Mouse (Mus musculus): Measurements from ENCODE around the gene Vgll4.
A peak's percentile ranks its signal among the peaks of the same experiment; 100 is the strongest.

Gene Vgll4

GRCm38 (mm10) chr6:114842863-114843262 is 126.9 kb downstream of the Vgll4 start:
- DNase-seq (ENCODE audit: low spot score): no peak

DNA sequence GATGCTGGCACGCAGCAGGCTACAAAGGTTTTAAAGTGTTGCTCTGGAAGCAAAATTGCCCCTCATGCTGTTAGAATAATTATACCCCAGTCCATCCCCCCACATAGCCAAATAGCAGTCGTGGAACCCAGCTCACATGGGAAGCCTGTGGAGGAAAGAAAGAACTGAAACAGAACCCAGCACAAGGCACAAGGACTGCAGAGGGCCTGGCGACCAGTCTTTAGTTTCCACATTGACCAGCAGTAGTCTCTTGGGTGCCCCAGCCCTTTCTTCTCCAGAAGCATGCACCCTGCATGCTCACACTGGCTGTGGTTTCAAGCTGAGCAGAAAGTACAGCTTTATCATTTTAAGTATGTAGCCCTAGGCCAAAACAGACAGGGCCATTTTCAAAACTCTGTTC is 127.7 kb downstream of the Vgll4 start:
- no peak for DNase-seq (ENCODE audit: low spot score)

DNA sequence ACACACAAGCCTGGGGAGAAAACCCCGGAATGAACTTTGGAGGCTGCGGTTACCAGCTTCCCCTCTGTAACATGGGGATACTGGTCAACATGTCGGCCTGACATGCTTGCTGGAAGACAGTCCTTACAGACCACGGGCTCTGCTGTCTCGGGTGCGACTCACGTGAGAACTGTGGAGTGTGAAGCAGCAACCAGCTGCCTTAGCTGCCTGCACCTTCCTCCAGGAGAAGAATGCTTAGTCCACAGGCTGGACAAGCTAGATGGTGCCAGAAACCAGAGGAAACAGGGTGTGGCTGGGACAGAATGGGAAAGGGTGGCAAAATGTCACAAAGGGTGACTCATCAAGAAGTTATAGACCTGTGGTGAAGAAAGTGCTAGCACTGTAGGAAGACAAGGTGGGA is 129.8 kb downstream of the Vgll4 start:
- DNase-seq (ENCODE audit: low spot score): no peak

- no peak for DNase-seq (ENCODE audit: low spot score)
Observed at GRCm38 (mm10) chr6:114838872-114839271, 130.9 kb downstream of the Vgll4 start.

DNA sequence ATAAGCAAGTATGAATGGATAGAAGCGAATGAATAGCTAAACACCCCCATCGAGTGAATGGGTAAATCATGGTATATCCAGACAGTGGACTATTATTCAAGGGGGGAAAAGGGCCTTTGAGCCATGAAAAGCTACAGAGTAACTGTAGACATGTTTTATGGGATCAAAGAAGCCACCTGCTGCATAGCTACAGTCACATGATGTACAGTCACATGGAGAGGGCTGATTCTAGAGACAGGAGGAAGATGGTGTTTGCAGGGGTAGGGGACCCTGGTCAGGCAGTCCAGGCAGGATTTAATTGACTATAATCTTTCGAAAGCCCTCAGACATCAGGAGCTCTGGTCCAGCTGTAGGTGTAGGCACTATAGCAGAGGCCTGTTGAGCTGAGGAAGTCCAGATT is 133.4 kb downstream of the Vgll4 start:
- DNase-seq (ENCODE audit: low spot score): no peak

- no peak for DNase-seq (ENCODE audit: low spot score)
Observed at GRCm38 (mm10) chr6:114835752-114836151, 134.0 kb downstream of the Vgll4 start.

GRCm38 (mm10) chr6:114835344-114835743 is 134.4 kb downstream of the Vgll4 start:
- no peak for DNase-seq (ENCODE audit: low spot score)

- no peak for DNase-seq (ENCODE audit: low spot score)
Observed at GRCm38 (mm10) chr6:114833791-114834346, 135.9 kb downstream of the Vgll4 start.

DNA sequence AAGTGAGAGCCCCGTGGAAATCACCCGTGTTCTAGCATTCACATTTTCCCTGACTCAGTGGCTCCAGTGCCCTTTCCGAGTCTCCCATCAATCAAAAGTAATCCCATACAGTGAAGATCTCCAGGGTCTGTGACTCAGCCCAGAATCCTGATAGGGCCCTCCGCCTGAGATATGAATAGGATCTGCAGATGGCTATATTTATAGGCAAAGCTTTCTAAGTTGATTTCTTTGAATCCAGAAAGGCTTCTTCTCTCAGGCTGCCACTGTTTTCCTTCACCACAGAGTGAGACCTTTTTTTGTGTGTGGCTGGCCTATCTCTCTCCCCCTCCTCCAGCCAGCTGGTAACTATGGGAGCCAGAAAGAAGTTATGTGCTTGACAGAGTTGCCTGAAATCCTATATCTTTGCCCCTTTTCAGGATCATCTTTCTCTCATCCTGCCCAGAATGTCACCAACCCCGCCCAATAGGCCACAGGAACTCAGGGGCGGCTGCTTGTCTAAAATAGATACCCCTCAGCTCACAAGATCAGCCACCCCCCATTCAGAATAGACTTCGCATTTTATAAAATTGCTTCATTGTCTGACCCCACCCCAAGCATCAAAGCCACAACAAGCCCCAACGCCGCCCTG is 136.6 kb downstream of the Vgll4 start:
- DNase-seq (ENCODE audit: low spot score): no peak

GRCm38 (mm10) chr6:114831807-114832206 is 138.0 kb downstream of the Vgll4 start:
- no peak for DNase-seq (ENCODE audit: low spot score)

DNA sequence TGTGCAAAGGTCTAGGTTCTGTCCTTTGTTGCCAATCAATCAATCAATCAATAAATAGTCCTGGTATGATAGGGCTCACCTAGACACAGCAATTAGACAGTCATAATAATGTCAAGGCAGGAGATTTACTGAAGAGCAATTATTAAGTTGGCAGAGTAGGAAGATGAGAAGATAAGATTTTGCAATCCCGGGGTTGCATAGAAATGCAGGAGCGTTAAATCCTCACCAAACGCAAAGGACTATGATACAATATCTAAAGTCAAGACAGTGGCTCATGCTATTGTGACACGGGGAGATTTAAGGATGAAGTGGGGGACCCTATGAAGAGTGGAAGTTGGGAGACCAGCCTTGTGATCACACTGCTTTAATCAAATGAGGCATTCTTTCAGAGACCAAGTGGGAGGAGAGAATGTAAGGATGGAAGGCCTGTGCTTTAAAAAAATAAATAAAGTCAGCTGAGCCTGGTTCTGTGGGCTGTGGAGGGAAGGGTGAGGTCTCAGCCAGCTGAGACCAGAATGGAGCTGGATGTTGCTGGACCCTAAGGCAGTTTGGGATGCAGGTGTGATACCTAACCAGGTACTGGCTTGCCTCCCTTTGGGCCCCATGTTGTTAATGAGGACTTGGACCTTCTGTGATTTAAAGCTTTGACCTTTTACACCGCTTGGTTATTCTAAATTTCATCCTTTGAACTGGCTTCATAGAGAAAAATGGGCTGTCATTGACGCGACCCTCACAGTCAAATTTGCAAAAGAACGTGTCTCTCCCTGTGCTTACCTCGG is 139.9 kb downstream of the Vgll4 start:
- DNase-seq (ENCODE audit: low spot score): no peak

- no peak for DNase-seq (ENCODE audit: low spot score)
Observed at GRCm38 (mm10) chr6:114826889-114827288, 142.9 kb downstream of the Vgll4 start.

GRCm38 (mm10) chr6:114821646-114822045 is 148.1 kb downstream of the Vgll4 start:
- DNase-seq (ENCODE audit: low spot score): no peak

GRCm38 (mm10) chr6:114819971-114820481 is 149.8 kb downstream of the Vgll4 start:
- no peak for DNase-seq (ENCODE audit: low spot score)

DNA sequence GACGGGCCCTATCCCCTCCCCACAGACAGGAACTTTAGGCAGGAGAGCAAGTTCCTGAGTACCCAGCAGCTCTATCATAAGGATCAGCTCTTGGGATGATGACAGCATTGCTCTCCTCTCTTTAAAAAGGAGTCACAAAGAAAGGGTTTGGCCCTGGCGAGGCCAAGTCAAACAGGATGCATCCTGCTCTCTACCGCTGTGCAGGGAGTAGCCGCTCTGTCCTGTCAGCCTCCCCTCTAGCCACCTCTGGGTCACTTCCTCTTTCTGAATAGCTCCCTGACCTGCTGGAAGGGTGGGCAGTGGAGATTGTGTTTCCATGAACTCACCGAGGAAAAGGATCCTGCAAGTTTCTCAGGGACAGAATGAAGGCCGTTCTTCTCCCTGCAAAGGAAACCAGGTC is 151.3 kb downstream of the Vgll4 start:
- DNase-seq (ENCODE audit: low spot score): peak; percentile 40

DNA sequence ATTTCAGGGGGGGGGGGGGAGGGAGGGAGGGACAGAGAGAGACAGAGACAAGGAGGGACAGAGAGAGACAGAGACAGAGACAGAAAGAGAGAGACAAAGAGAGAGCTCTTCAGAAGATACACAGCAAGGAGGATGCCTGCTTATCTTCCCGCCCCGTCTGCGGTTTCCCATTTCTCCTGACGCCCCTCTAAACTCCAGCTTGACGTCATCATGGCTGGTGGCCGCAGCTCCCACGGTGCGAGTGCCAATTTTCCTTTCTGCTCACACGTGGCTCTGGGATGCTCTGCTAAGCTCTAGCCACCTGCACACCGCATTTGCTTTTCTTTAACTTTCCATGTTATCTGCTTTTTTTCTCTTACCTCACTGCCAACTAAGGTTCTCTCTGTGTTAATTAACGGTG is 151.8 kb downstream of the Vgll4 start:
- no peak for DNase-seq (ENCODE audit: low spot score)

DNA sequence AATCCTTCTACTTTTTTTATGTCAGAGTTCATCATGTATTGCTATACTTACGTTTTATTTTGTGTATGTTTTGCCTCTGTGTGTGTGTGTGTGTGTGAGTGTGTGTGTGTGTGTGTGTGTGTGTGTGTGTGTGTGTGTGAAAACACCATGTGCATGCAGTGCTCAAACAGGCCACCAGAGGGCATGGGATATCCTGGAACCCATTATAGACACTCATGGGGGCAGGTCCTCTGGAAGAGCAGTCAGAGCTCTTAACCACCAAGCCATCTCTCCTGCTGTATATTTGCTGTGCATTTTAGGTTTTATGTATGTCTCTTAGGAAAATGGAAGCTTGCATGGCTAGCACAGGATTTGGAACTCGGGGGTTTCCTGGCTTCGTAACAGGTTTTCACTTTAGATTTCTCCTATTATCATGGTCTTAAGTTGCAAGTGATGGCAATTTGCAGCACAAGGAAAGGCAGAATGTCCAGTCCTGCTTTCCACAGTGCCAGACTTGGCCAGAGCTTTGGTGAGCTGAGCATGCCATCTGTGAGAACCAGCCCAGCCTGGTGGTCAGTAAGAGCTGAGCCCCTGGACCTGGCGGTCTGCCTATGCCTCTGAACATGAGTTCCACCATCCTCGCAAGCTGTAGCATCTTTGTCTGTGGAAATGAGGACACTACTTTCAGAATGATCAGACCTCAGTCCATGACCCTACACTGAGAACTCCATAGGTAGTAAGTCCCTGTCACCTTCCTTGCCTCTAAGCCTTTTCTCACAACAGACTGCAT is 154.7 kb downstream of the Vgll4 start:
- no peak for DNase-seq (ENCODE audit: low spot score)

DNA sequence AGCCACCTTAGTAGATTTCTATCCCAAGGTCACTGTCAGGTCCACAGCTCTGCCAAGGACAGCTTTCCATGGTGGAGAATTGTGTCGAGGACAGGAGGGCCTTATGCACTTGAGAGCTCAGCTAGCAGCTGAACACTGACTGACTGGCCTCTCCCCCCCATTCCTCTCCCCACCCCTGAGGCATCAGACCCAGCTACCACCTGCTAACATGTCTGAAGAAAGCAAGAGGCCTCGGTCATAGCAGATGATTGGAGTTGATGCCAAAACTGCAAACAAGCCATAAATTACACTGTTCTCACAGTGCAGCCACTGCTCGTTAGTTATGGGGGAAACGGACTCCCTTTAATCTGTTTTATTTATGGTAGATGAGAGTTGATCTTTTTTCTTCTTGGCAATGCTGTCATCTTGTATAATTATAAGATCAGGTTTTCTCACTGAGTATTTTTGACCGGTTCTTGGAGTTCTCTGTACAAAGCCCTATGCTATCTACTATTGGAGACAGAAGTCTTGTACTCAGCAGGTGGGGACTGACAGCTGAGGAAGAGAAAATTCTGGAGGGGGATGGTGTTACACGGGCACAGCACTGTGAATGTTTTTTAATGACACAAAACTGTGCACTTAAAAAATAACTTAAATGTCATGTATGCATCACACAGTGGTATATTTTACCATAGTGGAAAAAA is 155.5 kb downstream of the Vgll4 start:
- no peak for DNase-seq (ENCODE audit: low spot score)

DNA sequence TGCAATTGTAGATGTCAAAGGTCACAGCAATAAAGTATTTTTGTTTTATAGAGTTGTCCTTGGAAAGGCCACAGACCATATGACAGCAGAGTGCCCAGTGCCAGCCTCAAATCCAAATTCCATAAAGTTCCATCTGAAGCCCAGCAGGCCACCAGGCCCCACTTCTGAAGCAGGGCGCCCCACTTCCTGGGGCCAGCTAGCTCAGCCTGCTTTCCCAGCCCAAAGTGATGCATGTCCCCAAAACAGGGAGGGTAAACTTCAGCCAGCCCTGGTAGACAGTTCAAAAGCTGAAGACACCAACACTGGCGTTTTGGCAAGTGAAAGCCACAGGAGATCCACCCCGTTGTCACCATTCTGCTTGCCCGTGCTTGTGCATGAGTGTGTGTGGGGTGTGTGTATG is 157.0 kb downstream of the Vgll4 start:
- DNase-seq (ENCODE audit: low spot score): no peak

DNA sequence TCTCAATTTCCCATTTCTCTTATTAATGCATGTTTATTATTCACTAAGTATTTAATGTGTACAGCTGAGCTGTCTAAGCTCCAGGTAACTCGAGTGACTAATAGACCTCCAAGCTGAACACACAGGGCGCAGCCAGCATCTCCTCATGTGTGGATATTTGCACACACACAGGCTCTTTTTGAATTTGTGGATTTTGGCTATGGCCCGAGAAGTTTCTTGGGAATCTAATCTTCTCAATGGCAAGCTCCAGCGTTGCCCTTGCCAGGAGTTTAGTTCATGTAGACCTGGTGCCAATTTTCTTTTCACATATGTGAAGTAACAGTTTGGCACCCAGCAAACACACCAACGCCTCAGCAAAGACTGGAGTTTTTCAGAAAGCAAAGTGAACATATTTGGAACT is 157.5 kb downstream of the Vgll4 start:
- no peak for DNase-seq (ENCODE audit: low spot score)
